Mouse (Mus musculus): Measurements from ENCODE around the gene Ttc5. TPM values are rescaled to one million over a fixed set of nuclear protein-coding genes. Genes with fewer than 3 reads are reported as not detected.

Ttc5 gene
- 83.3 and 86.6 TPM in 2 replicates for polyA plus RNA-seq (2014; fragmentation: Nextera tagmentation; extraction: Ambion mirVana)

GRCm38 (mm10) chr14:50785251-50785637, at the start of gene Ttc5:
TSS of gene Ttc5 (minus strand) at chr14:50785519.
- Histone ChIP-seq H3K27me3 (ENCODE audit: control insufficient read depth, insufficient read depth, low read length) (no peaks in the 10 kb centered on the region), H3K9me3 (ENCODE audit: control insufficient read depth, low read length) (no peaks in the 10 kb centered on the region), H3K4me1 (ENCODE audit: control insufficient read depth, insufficient read depth, low read length) (0 out of 2 replicates have a peak, but pooled peaks cover 3% of the 10 kb centered on the region), H3K36me3 (ENCODE audit: control insufficient read depth, insufficient read depth, low read length) (no peaks in the 10 kb centered on the region; the same call in 1 of the 2 replicates), H3K9ac (ENCODE audit: low read depth, low read length) (peak within 1 kb of the TSS; percentile 78), H3K4me2 (replicated peaks; ENCODE audit: low read depth, low read length) (peak within 1 kb of the TSS; percentile 69), H3K27ac (ENCODE audit: low read depth, low read length) (0 out of 2 replicates have a peak within 1 kb of the TSS, but pooled peaks have one; percentile 30), H3K4me3 (ENCODE audit: low read length) (peak within 1 kb of the TSS; percentile 84)
- ATAC-seq (ENCODE audit: low FRiP score, low TSS enrichment): peak; percentile 93
- WGBS: under 1% methylated on average over 21 of the region's 21 CpGs

- H3K27ac ChIP-seq (ENCODE audit: low read depth, low read length): no peak overlapping the region
- 54% methylated on average over 2 of the region's 2 CpGs for WGBS
Observed at GRCm38 (mm10) chr14:50834435-50834834, 49.1 kb upstream of the Ttc5 start.

GRCm38 (mm10) chr14:50833964-50834363, 48.6 kb upstream of the Ttc5 start:
- ATAC-seq (ENCODE audit: low FRiP score, low TSS enrichment): no peak
- Histone ChIP-seq H3K27me3 (ENCODE audit: control insufficient read depth, insufficient read depth, low read length) (no peaks in the 10 kb centered on the region), H3K36me3 (ENCODE audit: control insufficient read depth, insufficient read depth, low read length) (no peaks in the 10 kb centered on the region; the same call in 1 of the 2 replicates), H3K4me3 (ENCODE audit: low read length) (no peak overlapping the region), H3K27ac (ENCODE audit: low read depth, low read length) (no peak overlapping the region), H3K4me1 (ENCODE audit: control insufficient read depth, insufficient read depth, low read length) (no peaks in the 10 kb centered on the region), H3K9me3 (ENCODE audit: control insufficient read depth, low read length) (no peaks in the 10 kb centered on the region), H3K4me2 (replicated peaks; ENCODE audit: low read depth, low read length) (no peak overlapping the region), H3K9ac (ENCODE audit: low read depth, low read length) (no peak overlapping the region)
- 87% methylated on average over 10 of the region's 10 CpGs for WGBS

More at GRCm38 (mm10) chr14:50834435-50834834, 49.1 kb upstream of the Ttc5 start:
- H3K36me3 ChIP-seq (ENCODE audit: control insufficient read depth, insufficient read depth, low read length): no peaks in the 10 kb centered on the region; the same call in 1 of the 2 replicates
- H3K9ac ChIP-seq (ENCODE audit: low read depth, low read length): no peak overlapping the region
- no peaks in the 10 kb centered on the region for H3K4me1 ChIP-seq (ENCODE audit: control insufficient read depth, insufficient read depth, low read length)
- no peak for ATAC-seq (ENCODE audit: low FRiP score, low TSS enrichment)
- H3K27me3 ChIP-seq (ENCODE audit: control insufficient read depth, insufficient read depth, low read length): no peaks in the 10 kb centered on the region
- no peak overlapping the region for H3K4me3 ChIP-seq (ENCODE audit: low read length)
- no peaks in the 10 kb centered on the region for H3K9me3 ChIP-seq (ENCODE audit: control insufficient read depth, low read length)
- no peak overlapping the region for H3K4me2 ChIP-seq (replicated peaks; ENCODE audit: low read depth, low read length)

- H3K27me3 ChIP-seq (ENCODE audit: control insufficient read depth, insufficient read depth, low read length): no peaks in the 10 kb centered on the region
- H3K4me2 ChIP-seq (replicated peaks; ENCODE audit: low read depth, low read length): no peak overlapping the region
- H3K4me1 ChIP-seq (ENCODE audit: control insufficient read depth, insufficient read depth, low read length): no peaks in the 10 kb centered on the region
- H3K36me3 ChIP-seq (ENCODE audit: control insufficient read depth, insufficient read depth, low read length): no peaks in the 10 kb centered on the region
- H3K9ac ChIP-seq (ENCODE audit: low read depth, low read length): no peak overlapping the region
- H3K27ac ChIP-seq (ENCODE audit: low read depth, low read length): no peak overlapping the region
- no peaks in the 10 kb centered on the region for H3K9me3 ChIP-seq (ENCODE audit: control insufficient read depth, low read length)
- WGBS: 86% methylated on average over 3 of the region's 3 CpGs
- H3K4me3 ChIP-seq (ENCODE audit: low read length): no peak overlapping the region
- no peak for ATAC-seq (ENCODE audit: low FRiP score, low TSS enrichment)
Observed at GRCm38 (mm10) chr14:50829878-50830277, 44.6 kb upstream of the Ttc5 start.

GRCm38 (mm10) chr14:50826579-50826978, 41.3 kb upstream of the Ttc5 start:
- no peak for ATAC-seq (ENCODE audit: low FRiP score, low TSS enrichment)
- Histone ChIP-seq H3K4me3 (ENCODE audit: low read length) (no peak overlapping the region), H3K9me3 (ENCODE audit: control insufficient read depth, low read length) (no peaks in the 10 kb centered on the region), H3K4me1 (ENCODE audit: control insufficient read depth, insufficient read depth, low read length) (no peaks in the 10 kb centered on the region), H3K27ac (ENCODE audit: low read depth, low read length) (no peak overlapping the region), H3K4me2 (replicated peaks; ENCODE audit: low read depth, low read length) (no peak overlapping the region), H3K9ac (ENCODE audit: low read depth, low read length) (no peak overlapping the region), H3K36me3 (ENCODE audit: control insufficient read depth, insufficient read depth, low read length) (peaks cover 18% of the 10 kb centered on the region), H3K27me3 (ENCODE audit: control insufficient read depth, insufficient read depth, low read length) (no peaks in the 10 kb centered on the region)
- 89% methylated on average over 4 of the region's 4 CpGs for WGBS

- no peak overlapping the region for H3K4me3 ChIP-seq (ENCODE audit: low read length)
- H3K4me1 ChIP-seq (ENCODE audit: control insufficient read depth, insufficient read depth, low read length): no peaks in the 10 kb centered on the region
- H3K9me3 ChIP-seq (ENCODE audit: control insufficient read depth, low read length): no peaks in the 10 kb centered on the region
- H3K27me3 ChIP-seq (ENCODE audit: control insufficient read depth, insufficient read depth, low read length): no peaks in the 10 kb centered on the region
- WGBS: 87% methylated on average over 9 of the region's 9 CpGs
- no peak overlapping the region for H3K4me2 ChIP-seq (replicated peaks; ENCODE audit: low read depth, low read length)
- no peak for ATAC-seq (ENCODE audit: low FRiP score, low TSS enrichment)
- no peak overlapping the region for H3K27ac ChIP-seq (ENCODE audit: low read depth, low read length)
- no peak overlapping the region for H3K9ac ChIP-seq (ENCODE audit: low read depth, low read length)
- peaks cover 41% of the 10 kb centered on the region for H3K36me3 ChIP-seq (ENCODE audit: control insufficient read depth, insufficient read depth, low read length)
Observed at GRCm38 (mm10) chr14:50824219-50824618, 38.9 kb upstream of the Ttc5 start.

- Histone ChIP-seq H3K4me2 (replicated peaks; ENCODE audit: low read depth, low read length) (no peak overlapping the region), H3K27ac (ENCODE audit: low read depth, low read length) (no peak overlapping the region), H3K4me1 (ENCODE audit: control insufficient read depth, insufficient read depth, low read length) (no peaks in the 10 kb centered on the region), H3K9me3 (ENCODE audit: control insufficient read depth, low read length) (no peaks in the 10 kb centered on the region), H3K27me3 (ENCODE audit: control insufficient read depth, insufficient read depth, low read length) (no peaks in the 10 kb centered on the region), H3K4me3 (ENCODE audit: low read length) (no peak overlapping the region), H3K9ac (ENCODE audit: low read depth, low read length) (no peak overlapping the region), H3K36me3 (ENCODE audit: control insufficient read depth, insufficient read depth, low read length) (peaks cover 48% of the 10 kb centered on the region)
- 74% methylated on average over 2 of the region's 2 CpGs for WGBS
- ATAC-seq (ENCODE audit: low FRiP score, low TSS enrichment): no peak
Observed at GRCm38 (mm10) chr14:50823240-50823639, 37.9 kb upstream of the Ttc5 start.

GRCm38 (mm10) chr14:50813060-50813459, 27.7 kb upstream of the Ttc5 start:
- 96% methylated on average over 2 of the region's 2 CpGs for WGBS

GRCm38 (mm10) chr14:50807487-50808072, 22.3 kb upstream of the Ttc5 start, which contains the start of the genes Ccnb1ip1 and Parp2:
TSS of gene Ccnb1ip1 (minus strand) at chr14:50807732.
TSS of gene Parp2 (plus strand) at chr14:50807841.
- no peaks in the 10 kb centered on the region for H3K27me3 ChIP-seq (ENCODE audit: control insufficient read depth, insufficient read depth, low read length)
- under 1% methylated on average over 42 of the region's 42 CpGs for WGBS
- peak within 1 kb of the TSS; percentile 70 for H3K9ac ChIP-seq (ENCODE audit: low read depth, low read length)
- ATAC-seq (ENCODE audit: low FRiP score, low TSS enrichment): peak; percentile 100
- peak within 1 kb of the TSS; percentile 48 for H3K4me3 ChIP-seq (ENCODE audit: low read length)
- H3K4me2 ChIP-seq (replicated peaks; ENCODE audit: low read depth, low read length): peak within 1 kb of the TSS; percentile 51
- no peaks in the 10 kb centered on the region for H3K9me3 ChIP-seq (ENCODE audit: control insufficient read depth, low read length)
- no peaks in the 10 kb centered on the region for H3K4me1 ChIP-seq (ENCODE audit: control insufficient read depth, insufficient read depth, low read length)
- peaks cover 16% of the 10 kb centered on the region; the same call in 1 of the 2 replicates for H3K36me3 ChIP-seq (ENCODE audit: control insufficient read depth, insufficient read depth, low read length)
- peak within 1 kb of the TSS; percentile 45 for H3K27ac ChIP-seq (ENCODE audit: low read depth, low read length)

More at GRCm38 (mm10) chr14:50813060-50813459, 27.7 kb upstream of the Ttc5 start:
- Histone ChIP-seq H3K9ac (ENCODE audit: low read depth, low read length) (no peak overlapping the region), H3K27ac (ENCODE audit: low read depth, low read length) (no peak overlapping the region), H3K27me3 (ENCODE audit: control insufficient read depth, insufficient read depth, low read length) (no peaks in the 10 kb centered on the region), H3K9me3 (ENCODE audit: control insufficient read depth, low read length) (no peaks in the 10 kb centered on the region), H3K36me3 (ENCODE audit: control insufficient read depth, insufficient read depth, low read length) (peaks cover 52% of the 10 kb centered on the region), H3K4me3 (ENCODE audit: low read length) (no peak overlapping the region), H3K4me2 (replicated peaks; ENCODE audit: low read depth, low read length) (no peak overlapping the region), H3K4me1 (ENCODE audit: control insufficient read depth, insufficient read depth, low read length) (no peaks in the 10 kb centered on the region)
- no peak for ATAC-seq (ENCODE audit: low FRiP score, low TSS enrichment)
